ENCODE assay signal across 30 mouse cellular contexts in the genomic region with DNA sequence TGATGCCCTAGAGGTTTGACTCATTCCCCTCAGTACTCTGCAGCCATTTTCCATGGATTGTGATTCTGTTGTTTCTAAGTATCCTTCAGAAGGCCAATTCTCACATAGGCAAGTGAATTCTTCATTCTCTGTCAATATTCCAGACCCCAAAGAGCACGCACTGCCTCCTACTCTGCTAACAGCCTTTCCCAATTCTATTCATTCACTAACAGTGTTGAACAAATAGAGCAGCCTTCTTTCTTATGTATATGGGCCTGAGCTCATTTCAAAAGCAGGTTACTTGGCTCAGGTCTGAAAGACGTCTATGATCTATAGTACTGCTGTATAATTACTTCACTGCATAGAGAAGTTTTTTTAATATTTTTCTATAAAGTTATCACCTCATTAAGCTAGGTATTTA. TPM values are rescaled to one million over a fixed set of nuclear protein-coding genes. Genes with fewer than 3 reads are reported as not detected.
A peak's percentile ranks its signal among the peaks of the same experiment; 100 is the strongest.
DNase-seq lines count a peak whose midpoint lies in the region; ATAC-seq and TF ChIP-seq lines count a peak whose summit lies in the region.
"Had no signal": no experiment of that assay in that cellular context is flagged by ENCODE, and none has a peak within 500 bp of the region (broad histone marks: within the 10 kb centered on the region; RNA-seq: fewer than 3 reads in every experiment).

No protein-coding gene starts in this region.

- H3K9ac ChIP-seq in forebrain, embryonic 13.5 days = no peak overlapping the region
- H3K9ac ChIP-seq in forebrain, postnatal 0 days = no peak overlapping the region
- H3K9ac ChIP-seq in midbrain, embryonic 13.5 days (replicated peaks) = no peak overlapping the region
- H3K9ac ChIP-seq in forebrain, embryonic 15.5 days (replicated peaks) = no peak overlapping the region
- H3K9ac ChIP-seq: embryonic facial prominence, embryonic 12.5 days; embryonic facial prominence, embryonic 15.5 days; heart, embryonic 13.5 days; hindbrain, embryonic 14.5 days had no signal

- no peak for DNase-seq in forebrain, postnatal 0 days
- no peak for DNase-seq in midbrain, embryonic 10.5 days (ENCODE audit: low spot score)
- DNase-seq in brain, embryonic 14.5 days (ENCODE audit: low read depth) = peak; percentile 59
- no peak for DNase-seq in neural tube, embryonic 10.5 days (ENCODE audit: extremely low spot score, low spot score)
- DNase-seq: adrenal gland, postnatal 10 days; adrenal gland, postnatal 36 days; cerebellum, adult 11 months; cerebellum, adult 2 months; cerebellum, adult 9-11 months; cerebellum, postnatal 25 days; gastrocnemius, postnatal 10 days; gastrocnemius, postnatal 36 days; heart, adult 2 months; heart, postnatal 14 days; heart, postnatal 4 days had no signal

- WGBS in forebrain, embryonic 13.5 days = 12% methylated on average over 2 of the region's 2 CpGs
- 17% methylated on average over 2 of the region's 2 CpGs for WGBS in forebrain, postnatal 0 days
- WGBS in midbrain, embryonic 13.5 days = 10% methylated on average over 2 of the region's 2 CpGs
- WGBS in midbrain, embryonic 10.5 days = 46% methylated on average over 2 of the region's 2 CpGs
- WGBS in forebrain, embryonic 15.5 days = 4% methylated on average over 2 of the region's 2 CpGs

- H3K27ac ChIP-seq in forebrain, embryonic 13.5 days = no peak overlapping the region
- no peak overlapping the region for H3K27ac ChIP-seq in forebrain, postnatal 0 days (ENCODE audit: low read depth, low read length)
- H3K27ac ChIP-seq in midbrain, embryonic 13.5 days = no peak overlapping the region
- no peak overlapping the region for H3K27ac ChIP-seq in midbrain, embryonic 10.5 days (replicated peaks)
- no peak overlapping the region for H3K27ac ChIP-seq in forebrain, embryonic 15.5 days (replicated peaks)
- H3K27ac ChIP-seq: embryonic facial prominence, embryonic 12.5 days; embryonic facial prominence, embryonic 15.5 days; heart, adult 2 months; heart, embryonic 10.5 days; heart, embryonic 13.5 days; hindbrain, embryonic 14.5 days; hindbrain, postnatal 0 days had no signal

- no peaks in the 10 kb centered on the region for H3K9me3 ChIP-seq in forebrain, embryonic 13.5 days (replicated peaks)
- H3K9me3 ChIP-seq in forebrain, postnatal 0 days (ENCODE audit: low read length) = no peaks in the 10 kb centered on the region
- H3K9me3 ChIP-seq in midbrain, embryonic 13.5 days = no peaks in the 10 kb centered on the region
- H3K9me3 ChIP-seq in midbrain, embryonic 10.5 days (replicated peaks) = no peaks in the 10 kb centered on the region
- H3K9me3 ChIP-seq in forebrain, embryonic 15.5 days = no peaks in the 10 kb centered on the region
- H3K9me3 ChIP-seq: embryonic facial prominence, embryonic 12.5 days; embryonic facial prominence, embryonic 15.5 days; heart, embryonic 10.5 days; heart, embryonic 13.5 days had no signal

- H3K4me3 ChIP-seq in forebrain, embryonic 13.5 days = no peak overlapping the region
- H3K4me3 ChIP-seq in forebrain, postnatal 0 days (ENCODE audit: low read depth, low read length) = no peak overlapping the region
- H3K4me3 ChIP-seq in midbrain, embryonic 13.5 days (replicated peaks) = no peak overlapping the region
- H3K4me3 ChIP-seq in midbrain, embryonic 10.5 days = no peak overlapping the region
- H3K4me3 ChIP-seq in forebrain, embryonic 15.5 days = no peak overlapping the region
- H3K4me3 ChIP-seq: embryonic facial prominence, embryonic 12.5 days; embryonic facial prominence, embryonic 15.5 days; heart, adult 2 months; heart, embryonic 10.5 days; heart, embryonic 13.5 days had no signal

- H3K4me2 ChIP-seq in forebrain, embryonic 13.5 days = no peak overlapping the region
- no peak overlapping the region for H3K4me2 ChIP-seq in forebrain, postnatal 0 days (ENCODE audit: low read depth)
- H3K4me2 ChIP-seq in midbrain, embryonic 13.5 days (replicated peaks) = no peak overlapping the region
- no peak overlapping the region for H3K4me2 ChIP-seq in forebrain, embryonic 15.5 days (replicated peaks)
- H3K4me2 ChIP-seq: embryonic facial prominence, embryonic 12.5 days; embryonic facial prominence, embryonic 15.5 days; heart, embryonic 13.5 days; hindbrain, embryonic 14.5 days had no signal

- peak; percentile 30; the same call in 1 of the 2 replicates for ATAC-seq in forebrain, embryonic 13.5 days
- ATAC-seq in forebrain, postnatal 0 days = no peak
- 0 out of 2 replicates have a peak, but pooled peaks have one; percentile 30 for ATAC-seq in midbrain, embryonic 13.5 days
- ATAC-seq in forebrain, embryonic 15.5 days (replicated peaks) = 0 out of 2 replicates have a peak, but pooled peaks have one; percentile 35
- ATAC-seq: CD4-positive, CD25-positive, alpha-beta regulatory T cell, adult 4 months; hindbrain, postnatal 0 days; inflammation-experienced regulatory T-cells, adult 6 months; intestine, embryonic 16.5 days had no signal

- H3K36me3 ChIP-seq in forebrain, embryonic 13.5 days (ENCODE audit: poor library complexity, severe bottlenecking) = no peaks in the 10 kb centered on the region
- H3K36me3 ChIP-seq in forebrain, postnatal 0 days (ENCODE audit: insufficient read depth) = no peaks in the 10 kb centered on the region
- no peaks in the 10 kb centered on the region for H3K36me3 ChIP-seq in midbrain, embryonic 13.5 days
- H3K36me3 ChIP-seq in midbrain, embryonic 10.5 days = no peaks in the 10 kb centered on the region
- no peaks in the 10 kb centered on the region for H3K36me3 ChIP-seq in forebrain, embryonic 15.5 days
- H3K36me3 ChIP-seq: embryonic facial prominence, embryonic 12.5 days; embryonic facial prominence, embryonic 15.5 days; heart, embryonic 10.5 days; heart, embryonic 13.5 days had no signal

- no peak for TF ChIP-seq POLR2A in brain, embryonic 14.5 days (IDR thresholded peaks at IDR 0.05; ENCODE audit: borderline replicate concordance, extremely low read depth, insufficient read depth, insufficient read length, poor library complexity, severe bottlenecking)

- H3K4me1 ChIP-seq in forebrain, embryonic 13.5 days = 0 out of 2 replicates have a peak, but pooled peaks cover 9% of the 10 kb centered on the region
- H3K4me1 ChIP-seq in forebrain, postnatal 0 days (ENCODE audit: insufficient read depth) = no peaks in the 10 kb centered on the region
- peaks cover 6% of the 10 kb centered on the region; the same call in 1 of the 2 replicates for H3K4me1 ChIP-seq in midbrain, embryonic 13.5 days (replicated peaks)
- H3K4me1 ChIP-seq in midbrain, embryonic 10.5 days = peaks cover 7% of the 10 kb centered on the region
- no peaks in the 10 kb centered on the region for H3K4me1 ChIP-seq in forebrain, embryonic 15.5 days
- H3K4me1 ChIP-seq: embryonic facial prominence, embryonic 12.5 days; embryonic facial prominence, embryonic 15.5 days; heart, embryonic 10.5 days; heart, embryonic 13.5 days had no signal

- TF ChIP-seq CTCF in forebrain, postnatal 0 days (IDR thresholded peaks at IDR 0.05; ENCODE audit: low read depth) = no peak
- TF ChIP-seq CTCF in brain, embryonic 14.5 days (IDR thresholded peaks at IDR 0.05; ENCODE audit: borderline replicate concordance, extremely low read depth, insufficient read depth, insufficient read length) = no peak

- no peaks in the 10 kb centered on the region for H3K27me3 ChIP-seq in forebrain, embryonic 13.5 days
- no peaks in the 10 kb centered on the region for H3K27me3 ChIP-seq in forebrain, postnatal 0 days (ENCODE audit: insufficient read depth, low read length)
- H3K27me3 ChIP-seq in midbrain, embryonic 13.5 days = no peaks in the 10 kb centered on the region
- H3K27me3 ChIP-seq in midbrain, embryonic 10.5 days (ENCODE audit: low read depth, poor library complexity, severe bottlenecking) = no peaks in the 10 kb centered on the region
- no peaks in the 10 kb centered on the region for H3K27me3 ChIP-seq in forebrain, embryonic 15.5 days
- H3K27me3 ChIP-seq: embryonic facial prominence, embryonic 12.5 days; embryonic facial prominence, embryonic 15.5 days; heart, embryonic 13.5 days had no signal

RNA-seq across cellular contexts. Expression of gene Pcdh18, which starts 50.6 kb away (rescaled TPM):
- 23.5 and 24.9 TPM in 2 replicates for polyA plus RNA-seq in forebrain, embryonic 13.5 days (2015; fragmentation: Nextera tagmentation; extraction: Ambion mirVana)
- total RNA-seq in forebrain, postnatal 0 days (2014; rRNA removed) = 27.3 and 36.3 TPM in 2 replicates
- polyA plus RNA-seq in forebrain, postnatal 0 days (2015; fragmentation: Nextera tagmentation; extraction: Ambion mirVana) = 11.2 and 15.4 TPM in 2 replicates
- 37.0 and 39.8 TPM in 2 replicates for polyA plus RNA-seq in midbrain, embryonic 13.5 days (2015; fragmentation: Nextera tagmentation; extraction: Ambion mirVana)
- 59.1 and 71.5 TPM in 2 replicates for polyA plus RNA-seq in midbrain, embryonic 10.5 days (2016; fragmentation: Nextera tagmentation; extraction: Ambion mirVana)
- polyA plus RNA-seq in brain, embryonic 14.5 days (2012; rRNA removed) = 18.8 and 25.5 TPM in 2 replicates
- 22.7 and 22.8 TPM in 2 replicates for polyA plus RNA-seq in forebrain, embryonic 15.5 days (2015; fragmentation: Nextera tagmentation; extraction: Ambion mirVana)
- total RNA-seq: common myeloid progenitor, adult 5-6 weeks; granulocyte monocyte progenitor cell, adult 5-6 weeks; MEL had no signal
- polyA plus RNA-seq: CD4-positive, CD25-positive, alpha-beta regulatory T cell, adult 4 months; inflammation-experienced regulatory T-cells, adult 6 months had no signal
